Comparison of ENCODE assay signal across 27 mouse cellular contexts in genomic region chr1:118431548-118431947, GRCm38 (mm10).
"Had no signal": no experiment of that assay in that cellular context is flagged by ENCODE, and none has a peak within 500 bp of the region (broad histone marks: within the 10 kb centered on the region; RNA-seq: fewer than 3 reads in every experiment).

No protein-coding gene starts in this region.

- H3K27ac ChIP-seq: embryonic facial prominence, embryonic 10.5 days; embryonic facial prominence, embryonic 12.5 days; embryonic facial prominence, embryonic 13.5 days; embryonic facial prominence, embryonic 15.5 days; forebrain, embryonic 10.5 days; forebrain, embryonic 12.5 days; forebrain, embryonic 13.5 days; forebrain, embryonic 15.5 days; gastrocnemius, adult 2 months; heart, adult 2 months; heart, embryonic 10.5 days had no signal

- H3K4me2 ChIP-seq: embryonic facial prominence, embryonic 12.5 days; embryonic facial prominence, embryonic 13.5 days; embryonic facial prominence, embryonic 15.5 days; forebrain, embryonic 12.5 days; forebrain, embryonic 13.5 days; forebrain, embryonic 15.5 days had no signal

- DNase-seq: cerebellum, adult 9-10 months; cerebellum, adult 9-11 months; cerebellum, postnatal 10 days; cerebellum, postnatal 14 days; cerebellum, postnatal 25 days; cerebellum, postnatal 36 days; embryo, embryonic 11 days; forebrain, postnatal 0 days; gastrocnemius, adult 2 months; gastrocnemius, postnatal 10 days; gastrocnemius, postnatal 14 days; gastrocnemius, postnatal 25 days; gastrocnemius, postnatal 36 days; heart, adult 11 months; heart, adult 18-20 months; heart, adult 2 months had no signal

- H3K4me3 ChIP-seq: embryonic facial prominence, embryonic 10.5 days; embryonic facial prominence, embryonic 12.5 days; embryonic facial prominence, embryonic 13.5 days; embryonic facial prominence, embryonic 15.5 days; erythroblast, embryonic 14.5 days; forebrain, embryonic 10.5 days; forebrain, embryonic 12.5 days; forebrain, embryonic 13.5 days; forebrain, embryonic 15.5 days; gastrocnemius, adult 2 months; heart, adult 2 months; heart, embryonic 10.5 days had no signal

- H3K9ac ChIP-seq: embryonic facial prominence, embryonic 12.5 days; embryonic facial prominence, embryonic 13.5 days; embryonic facial prominence, embryonic 15.5 days; forebrain, embryonic 12.5 days; forebrain, embryonic 13.5 days; forebrain, embryonic 15.5 days; forebrain, postnatal 0 days had no signal

- H3K27me3 ChIP-seq: embryonic facial prominence, embryonic 12.5 days; embryonic facial prominence, embryonic 13.5 days; embryonic facial prominence, embryonic 15.5 days; forebrain, embryonic 12.5 days; forebrain, embryonic 13.5 days; forebrain, embryonic 15.5 days had no signal

- H3K4me1 ChIP-seq: embryonic facial prominence, embryonic 10.5 days; embryonic facial prominence, embryonic 12.5 days had no signal

- ATAC-seq: forebrain, embryonic 13.5 days; forebrain, embryonic 14.5 days; forebrain, embryonic 15.5 days; forebrain, postnatal 0 days had no signal

- H3K9me3 ChIP-seq: embryonic facial prominence, embryonic 10.5 days; embryonic facial prominence, embryonic 12.5 days; embryonic facial prominence, embryonic 13.5 days; embryonic facial prominence, embryonic 15.5 days; forebrain, embryonic 10.5 days; forebrain, embryonic 12.5 days; forebrain, embryonic 13.5 days; forebrain, embryonic 15.5 days; heart, embryonic 10.5 days had no signal

- H3K36me3 ChIP-seq: embryonic facial prominence, embryonic 12.5 days; forebrain, embryonic 12.5 days; forebrain, embryonic 15.5 days had no signal
